Mouse (Mus musculus) forebrain, embryonic 16.5 days (tissue): ENCODE data around the gene Cyth1. TPM values are rescaled to one million over a fixed set of nuclear protein-coding genes. Genes with fewer than 3 reads are reported as not detected.

ENCODE experiments used
- ATAC-seq: fragments of 200-750 bp; cut with Nextera tagmentation; 2 replicates; pipeline ENCODE4 v1.8.0; 2017; ENCODE audit warnings: mild to moderate bottlenecking, moderate library complexity
- H3K27ac ChIP-seq: fragments of 300-500 bp; sonication (generic); 2 replicates; pipeline ENCODE4 v1.5.1; 2014; ENCODE audit warnings: low read length, control low read depth
- H3K27me3 ChIP-seq: fragments of 300-500 bp; sonication (generic); replicated peaks from 2 replicates; pipeline ENCODE4 v1.6.1; 2014; ENCODE audit warnings: low read length; ENCODE audit not compliant: control insufficient read depth, insufficient read depth
- H3K36me3 ChIP-seq: fragments of 300-500 bp; sonication (generic); 2 replicates; pipeline ENCODE4 v1.6.1; 2014; ENCODE audit not compliant: control insufficient read depth, insufficient read depth
- H3K4me1 ChIP-seq: fragments of 300-500 bp; sonication (generic); replicated peaks from 2 replicates; pipeline ENCODE4 v1.6.1; 2014; ENCODE audit warnings: low read length; ENCODE audit not compliant: control insufficient read depth, insufficient read depth
- H3K4me2 ChIP-seq: fragments of 300-500 bp; sonication (generic); 2 replicates; pipeline ENCODE4 v1.6.1; 2014; ENCODE audit warnings: mild to moderate bottlenecking, low read length, control low read depth
- H3K4me3 ChIP-seq: fragments of 300-500 bp; sonication (generic); replicated peaks from 2 replicates; pipeline ENCODE4 v1.5.1; 2014; ENCODE audit warnings: mild to moderate bottlenecking, low read length, control low read depth
- H3K9ac ChIP-seq: fragments of 300-500 bp; sonication (generic); replicated peaks from 2 replicates; pipeline ENCODE4 v1.6.1; 2014; ENCODE audit warnings: low read depth, low read length, control low read depth
- H3K9me3 ChIP-seq: fragments of 300-500 bp; sonication (generic); 2 replicates; pipeline ENCODE4 v1.6.1; 2016; ENCODE audit warnings: low read length; ENCODE audit not compliant: control insufficient read depth
- WGBS: fragments of 180-500 bp; shearing (Covaris S2); extraction: QIAGEN DNeasy Blood & Tissue Kit; methylation state at CpG from one replicate; pipeline ENCODE4 v1.1.7; 2014; 5-methylcytosine and 5-hydroxymethylcytosine counted together
- polyA plus RNA-seq: library from polyadenylated mRNA; unstranded; fragments of >200 nt; fragmentation: Nextera tagmentation; extraction: Ambion mirVana; gene quantifications from 2 replicates; pipeline ENCODE4 v1.2.1, GENCODE M21; 2015

The Cyth1 gene
- polyA plus RNA-seq, 1 experiment from 2014 or later, result 32.1 TPM

DNA sequence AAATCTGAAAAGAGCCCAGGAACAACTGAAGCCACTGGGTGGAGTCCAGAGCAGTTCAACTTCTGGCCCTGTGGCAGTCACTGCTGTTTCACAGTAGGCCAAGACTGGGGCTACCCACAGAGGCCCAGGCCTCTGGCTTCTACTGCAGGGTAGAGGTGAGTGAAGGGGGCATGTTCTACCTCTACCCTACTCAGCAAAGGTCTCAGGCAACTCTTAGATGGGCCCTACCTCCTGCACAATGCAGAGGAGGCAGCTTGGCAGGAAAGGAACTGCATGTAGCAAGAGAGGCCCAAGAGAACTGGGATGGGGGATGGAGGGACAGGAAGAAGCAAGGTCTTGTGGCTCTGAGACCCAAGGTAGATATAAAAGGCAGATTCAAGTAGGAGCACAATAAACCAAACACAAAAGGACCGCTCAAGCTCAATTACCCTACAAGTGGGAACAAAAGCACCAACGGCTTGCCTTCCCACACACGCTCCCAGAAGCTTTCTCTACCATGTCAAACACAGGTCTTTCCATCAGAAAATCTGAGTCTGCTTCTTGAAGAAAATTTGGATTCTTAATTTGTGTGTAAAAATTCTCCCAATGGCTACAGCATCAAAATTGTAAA, 40.9 kb downstream of the Cyth1 start:
- ATAC-seq, result no peak

DNA sequence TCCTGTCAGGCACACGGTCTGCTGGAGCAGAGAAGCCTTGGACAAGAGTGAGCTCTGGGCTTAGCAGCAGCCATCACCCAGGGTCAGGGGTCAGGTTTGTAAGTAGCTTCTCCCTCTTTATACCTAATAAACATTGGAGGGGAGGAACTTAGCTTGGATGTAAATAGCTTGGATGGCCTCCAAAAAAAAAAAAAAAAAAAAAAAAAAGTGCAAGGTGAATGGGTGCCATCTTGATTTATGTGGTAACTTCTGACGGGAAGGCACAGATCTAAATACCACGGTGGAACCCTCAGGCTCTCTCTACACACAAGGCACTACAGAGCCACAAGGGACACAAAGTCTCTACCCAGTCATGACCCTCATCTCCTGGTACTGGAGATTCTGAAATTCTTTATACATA, 42.1 kb downstream of the Cyth1 start:
- Histone ChIP-seq H3K36me3 (no peaks in the 10 kb centered on the region), H3K4me2 (no peak overlapping the region), H3K27ac (no peak overlapping the region), H3K9ac (no peak overlapping the region), H3K4me1 (peaks cover 53% of the 10 kb centered on the region), H3K9me3 (no peaks in the 10 kb centered on the region), H3K4me3 (no peak overlapping the region), H3K27me3 (no peaks in the 10 kb centered on the region)
- no peak for ATAC-seq
- 85% methylated on average over 3 of the region's 3 CpGs for WGBS

More for the DNA sequence above, 40.9 kb downstream of the Cyth1 start:
- WGBS, result 21% methylated on average over 3 of the region's 3 CpGs
- H3K27me3 ChIP-seq, result no peaks in the 10 kb centered on the region
- no peaks in the 10 kb centered on the region for H3K9me3 ChIP-seq
- no peaks in the 10 kb centered on the region for H3K36me3 ChIP-seq
- H3K4me3 ChIP-seq, result no peak overlapping the region
- peaks cover 52% of the 10 kb centered on the region for H3K4me1 ChIP-seq
- no peak overlapping the region for H3K4me2 ChIP-seq
- H3K9ac ChIP-seq, result no peak overlapping the region
- no peak overlapping the region for H3K27ac ChIP-seq

DNA sequence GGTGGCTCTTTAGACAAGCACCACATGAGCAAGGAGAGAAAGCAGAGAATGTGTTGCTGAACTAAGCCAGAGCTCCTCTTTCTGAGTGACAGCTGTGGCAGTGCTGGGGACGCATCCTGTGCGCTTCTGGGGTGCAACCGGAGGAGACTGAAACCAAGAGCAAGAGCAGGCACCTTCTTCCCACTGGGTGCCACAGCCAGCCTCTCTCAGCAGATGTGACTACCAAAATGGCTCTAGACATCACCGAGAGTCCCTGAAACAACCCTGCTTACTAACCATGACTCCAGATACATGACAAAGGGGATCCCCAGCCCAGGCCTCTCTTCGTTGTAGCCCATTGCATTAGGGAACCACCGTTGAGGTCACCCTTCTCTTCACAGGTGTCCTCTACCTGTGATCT, 44.9 kb downstream of the Cyth1 start:
- 78% methylated on average over 6 of the region's 6 CpGs for WGBS
- ATAC-seq, result no peak
- H3K27ac ChIP-seq, result peak overlapping the region; percentile 96
- no peaks in the 10 kb centered on the region for H3K36me3 ChIP-seq
- no peaks in the 10 kb centered on the region for H3K9me3 ChIP-seq
- H3K4me2 ChIP-seq, result no peak overlapping the region
- H3K27me3 ChIP-seq, result no peaks in the 10 kb centered on the region
- H3K9ac ChIP-seq, result no peak overlapping the region
- H3K4me1 ChIP-seq, result peaks cover 53% of the 10 kb centered on the region
- no peak overlapping the region for H3K4me3 ChIP-seq

DNA sequence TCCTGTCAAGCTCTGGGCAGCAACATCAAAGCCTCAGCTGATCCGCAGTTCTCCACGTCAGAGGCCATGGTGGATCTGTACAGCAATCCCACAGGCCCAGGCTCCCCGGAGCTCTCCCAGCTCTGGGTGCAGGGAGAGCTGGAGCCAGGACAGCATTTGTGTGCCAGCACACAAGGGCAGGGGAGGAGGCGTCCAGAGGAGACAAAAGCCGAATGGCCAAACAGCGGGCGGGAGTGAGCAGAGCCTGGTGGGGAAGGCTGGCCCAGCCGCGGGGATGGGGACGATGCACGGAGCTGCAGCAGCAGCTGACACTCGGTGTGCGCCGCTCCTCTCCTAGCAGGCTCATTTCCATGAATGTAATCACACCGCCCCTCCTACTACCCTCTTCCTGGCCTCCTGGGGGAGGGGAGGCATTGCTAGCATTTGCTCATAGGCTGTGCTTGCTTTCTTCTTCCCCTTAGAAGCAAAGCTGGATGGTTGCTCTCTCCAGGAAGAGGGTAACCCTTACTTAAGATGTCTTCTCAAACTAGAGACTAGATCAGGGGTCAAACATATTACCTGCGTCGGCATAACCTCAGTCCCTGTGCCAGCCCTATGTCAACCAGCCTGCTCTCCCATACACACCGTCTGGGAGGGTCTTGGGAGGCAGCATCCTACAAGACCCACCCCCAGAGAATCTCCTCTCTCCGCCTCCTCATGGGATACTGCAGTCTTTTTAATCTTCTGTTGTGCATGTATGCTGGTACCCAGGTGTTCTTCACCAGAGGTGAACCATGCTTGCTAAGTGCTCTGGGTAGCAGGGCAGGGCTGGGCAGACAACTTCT, 45.8 kb downstream of the Cyth1 start:
- Histone ChIP-seq H3K4me1 (peaks cover 59% of the 10 kb centered on the region), H3K4me3 (peak overlapping the region; percentile 63), H3K27ac (peak overlapping the region; percentile 96), H3K9me3 (no peaks in the 10 kb centered on the region), H3K36me3 (no peaks in the 10 kb centered on the region), H3K4me2 (peak overlapping the region; percentile 63), H3K27me3 (no peaks in the 10 kb centered on the region), H3K9ac (peak overlapping the region; percentile 89)
- 4% methylated on average over 19 of the region's 19 CpGs for WGBS
- peak; percentile 92 for ATAC-seq

DNA sequence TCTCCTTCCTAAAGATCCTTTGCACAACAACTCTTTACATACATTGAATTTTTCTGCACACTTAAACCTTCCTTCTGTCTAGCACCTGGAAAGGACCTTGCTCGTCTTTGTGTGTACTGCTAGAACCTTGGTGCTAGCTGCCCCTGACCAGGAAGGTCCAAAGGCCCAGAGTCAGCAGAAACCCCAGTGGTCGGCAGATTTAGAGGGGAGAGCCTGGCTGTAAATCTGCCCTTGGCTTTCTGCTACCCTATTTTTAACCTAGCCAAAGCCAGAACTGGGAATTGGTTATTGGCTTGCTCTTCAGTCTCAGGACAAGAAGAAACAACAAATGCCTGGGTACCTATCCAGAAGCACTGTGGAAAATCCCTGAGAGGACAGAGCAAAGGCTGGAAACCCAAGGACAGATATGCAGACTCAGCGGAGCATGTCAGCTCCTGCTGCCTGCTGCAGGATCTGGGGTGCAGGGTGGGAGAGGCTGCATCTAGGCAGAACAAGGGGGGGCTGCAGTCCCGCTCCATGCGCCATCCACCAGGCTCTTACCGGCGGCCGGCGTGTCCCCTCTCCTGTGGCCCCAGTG, 46.5 kb downstream of the Cyth1 start:
- H3K9me3 ChIP-seq, result no peaks in the 10 kb centered on the region
- H3K4me2 ChIP-seq, result peak overlapping the region; percentile 63
- 12% methylated on average over 9 of the region's 9 CpGs for WGBS
- H3K4me1 ChIP-seq, result peaks cover 63% of the 10 kb centered on the region
- no peaks in the 10 kb centered on the region for H3K27me3 ChIP-seq
- H3K36me3 ChIP-seq, result no peaks in the 10 kb centered on the region
- H3K4me3 ChIP-seq, result peak overlapping the region; percentile 63
- H3K27ac ChIP-seq, result peak overlapping the region; percentile 96
- peak overlapping the region; percentile 89 for H3K9ac ChIP-seq
- ATAC-seq, result peak; percentile 55

DNA sequence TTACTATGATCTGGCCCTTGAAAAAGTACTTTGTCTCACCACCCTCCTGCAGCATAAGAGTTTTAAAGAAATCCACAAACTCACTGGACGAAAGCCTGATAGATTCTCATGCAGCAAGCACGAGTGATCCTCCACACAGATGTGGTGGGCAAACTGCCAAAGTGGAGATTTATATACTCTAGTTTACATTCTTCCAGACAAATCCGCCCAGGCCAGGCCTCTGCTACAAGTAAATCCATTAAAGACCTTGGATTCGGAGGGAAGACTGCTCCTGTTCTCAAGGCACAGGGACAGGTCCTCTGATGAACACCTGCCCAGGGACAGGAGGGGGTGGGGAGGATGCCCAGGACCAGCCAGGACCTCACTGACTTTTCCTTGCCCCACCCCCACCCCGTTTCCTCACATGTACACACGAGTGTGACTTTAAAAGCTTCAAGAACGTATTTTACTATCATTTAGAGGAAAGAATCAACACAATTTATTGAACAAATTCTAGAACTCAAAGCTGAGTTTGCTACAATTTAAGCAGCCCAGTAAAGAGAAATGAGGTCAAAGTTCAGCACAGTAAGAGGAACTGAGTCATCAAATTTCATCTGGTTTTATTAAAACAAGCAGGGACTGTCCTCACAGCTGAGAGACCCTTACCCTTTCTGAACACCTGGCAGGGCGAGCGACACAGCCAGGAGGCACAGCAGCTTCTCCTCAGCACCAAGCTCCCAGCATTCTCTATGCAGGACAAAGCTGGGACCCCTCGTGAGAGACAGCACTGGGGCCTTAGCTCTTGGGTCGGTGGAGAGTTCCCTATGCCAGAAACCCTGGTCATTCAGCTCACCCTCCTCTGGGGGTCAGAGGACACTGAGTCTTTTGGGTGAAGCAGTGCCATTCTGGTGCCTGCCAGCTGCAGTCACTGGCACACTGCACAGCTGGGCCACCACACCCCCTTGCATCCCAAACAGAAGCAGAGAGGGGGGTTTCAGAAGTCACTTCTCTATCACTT, 47.3 kb downstream of the Cyth1 start:
- Histone ChIP-seq H3K4me3 (peak overlapping the region; percentile 63), H3K27me3 (no peaks in the 10 kb centered on the region), H3K36me3 (no peaks in the 10 kb centered on the region), H3K9ac (peak overlapping the region; percentile 89), H3K4me1 (peaks cover 71% of the 10 kb centered on the region), H3K9me3 (no peaks in the 10 kb centered on the region), H3K27ac (peak overlapping the region; percentile 96), H3K4me2 (peak overlapping the region; percentile 63)
- ATAC-seq, result no peak
- 36% methylated on average over 11 of the region's 11 CpGs for WGBS

DNA sequence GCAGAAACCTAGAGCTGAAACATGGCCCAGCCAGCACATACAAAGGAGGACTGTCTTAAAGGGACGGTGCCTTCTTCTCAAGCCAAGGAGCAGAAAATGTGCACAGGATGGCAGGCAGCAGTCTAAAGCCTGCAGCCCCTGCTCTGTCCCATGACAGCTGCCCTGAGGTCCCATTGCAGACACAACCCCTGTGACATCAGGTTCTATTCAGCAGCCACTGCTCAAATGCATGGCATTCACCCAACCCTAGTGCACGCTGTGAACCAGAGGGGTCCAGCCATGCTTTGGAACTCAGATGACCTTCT, 50.1 kb downstream of the Cyth1 start:
- no peaks in the 10 kb centered on the region for H3K9me3 ChIP-seq
- H3K4me3 ChIP-seq, result peak overlapping the region; percentile 35
- H3K4me1 ChIP-seq, result peaks cover 80% of the 10 kb centered on the region
- peak; percentile 13 for ATAC-seq
- peak overlapping the region; percentile 63 for H3K9ac ChIP-seq
- WGBS, result 5% methylated on average over 2 of the region's 2 CpGs
- H3K36me3 ChIP-seq, result no peaks in the 10 kb centered on the region
- peak overlapping the region; percentile 94 for H3K27ac ChIP-seq
- H3K27me3 ChIP-seq, result no peaks in the 10 kb centered on the region
- peak overlapping the region; percentile 63 for H3K4me2 ChIP-seq

DNA sequence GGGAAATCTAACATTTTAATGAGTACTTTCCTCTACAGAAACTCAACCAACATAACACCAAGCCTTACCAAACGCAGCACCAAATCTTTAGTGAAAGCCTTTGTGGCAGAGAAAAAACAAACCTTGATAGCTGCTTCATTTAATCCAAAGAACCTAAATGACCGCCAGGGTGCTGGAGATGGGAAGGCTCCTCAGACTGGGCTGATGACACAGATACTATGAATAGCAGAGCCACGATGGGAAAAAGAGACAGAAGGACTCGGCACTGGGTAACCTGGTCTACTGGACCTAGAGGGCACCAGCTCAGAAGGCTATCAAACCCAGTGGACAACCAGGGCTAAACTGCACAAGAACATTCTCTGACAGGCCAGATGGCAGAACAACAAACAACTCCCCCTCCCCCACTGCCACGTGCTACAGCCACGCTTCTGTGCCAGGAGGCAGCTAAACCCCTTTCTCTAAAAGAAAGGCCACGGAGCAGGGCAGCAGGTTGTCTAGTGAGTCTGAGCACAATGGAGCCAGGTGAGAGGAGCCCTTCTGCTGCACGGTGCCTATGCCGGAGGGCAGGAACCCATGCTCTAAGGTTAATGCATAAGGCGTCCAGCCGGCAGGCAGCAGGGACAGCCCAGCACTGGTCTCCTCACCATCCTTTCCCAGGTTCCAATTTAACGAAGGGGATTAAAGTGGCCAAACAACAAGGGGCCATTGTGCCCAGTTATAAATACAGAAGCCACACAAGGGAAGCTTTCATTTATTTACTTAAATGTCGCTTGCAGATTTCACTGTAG, 50.7 kb downstream of the Cyth1 start:
- no peaks in the 10 kb centered on the region for H3K27me3 ChIP-seq
- H3K4me3 ChIP-seq, result peak overlapping the region; percentile 35
- H3K4me1 ChIP-seq, result peaks cover 75% of the 10 kb centered on the region
- peak overlapping the region; percentile 94 for H3K27ac ChIP-seq
- no peaks in the 10 kb centered on the region for H3K9me3 ChIP-seq
- 0 out of 2 replicates have a peak, but pooled peaks cover 3% of the 10 kb centered on the region for H3K36me3 ChIP-seq
- WGBS, result 9% methylated on average over 13 of the region's 13 CpGs
- peak overlapping the region; percentile 63 for H3K9ac ChIP-seq
- H3K4me2 ChIP-seq, result peak overlapping the region; percentile 63
- peak; percentile 47 for ATAC-seq
